In the genomic region with DNA sequence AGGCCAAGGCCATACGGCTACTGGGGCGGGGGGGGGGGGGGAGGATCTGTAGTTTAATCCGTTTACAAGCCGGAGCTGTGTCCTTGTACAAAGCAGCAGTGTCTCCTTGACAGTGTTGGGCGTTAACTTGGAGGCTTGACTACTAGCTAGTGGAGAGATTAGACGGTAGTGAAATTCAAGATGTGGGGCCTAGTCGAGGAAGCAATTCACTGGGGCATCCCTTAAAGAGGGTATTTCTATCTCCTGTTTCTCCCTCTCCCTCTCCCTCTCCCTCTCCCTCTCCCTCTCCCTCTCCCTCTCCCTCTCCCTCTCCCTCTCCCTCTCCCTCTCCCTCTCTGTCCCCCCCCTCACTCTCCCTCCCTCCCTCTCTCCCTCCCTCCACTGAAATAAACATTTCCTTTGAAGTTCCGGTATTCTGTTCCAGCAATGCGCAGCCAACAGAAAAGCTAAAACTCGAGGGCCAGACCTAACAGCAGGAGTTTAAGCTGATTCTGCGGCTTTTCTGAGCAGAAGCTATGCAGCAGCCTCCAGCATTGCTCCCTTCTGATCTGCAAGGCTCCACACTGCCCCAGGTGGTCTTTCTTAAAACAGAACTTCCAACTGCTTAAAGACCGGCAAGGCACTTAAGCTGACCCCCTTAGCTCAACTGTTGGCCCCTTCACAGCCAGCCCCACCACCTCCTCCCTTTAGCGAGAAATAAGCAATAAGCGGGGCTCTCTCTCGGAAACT, we compare ENCODE assay signal across 8 mouse cellular contexts. TPM values are rescaled to one million over a fixed set of nuclear protein-coding genes. Genes with fewer than 3 reads are reported as not detected.
A peak's percentile ranks its signal among the peaks of the same experiment; 100 is the strongest.
DNase-seq lines count a peak whose midpoint lies in the region; ATAC-seq and TF ChIP-seq lines count a peak whose summit lies in the region.

No protein-coding gene starts in this region.

- ATAC-seq in hematopoietic stem cell, adult 5-6 weeks (replicated peaks in 1 of 2; ENCODE audit: insufficient read depth in 1 of 2, low FRiP score in 2 of 2, low TSS enrichment in 1 of 2, low read depth in 1 of 2, poor library complexity in 2 of 2, severe bottlenecking in 2 of 2) = peak; percentile 55 to 78
- 0 out of 2 replicates have a peak, but pooled peaks have one; percentile 16 for ATAC-seq in midbrain, embryonic 12.5 days (ENCODE audit: low FRiP score, low read depth)

- DNase-seq in lung, adult 2 months = no peak
- DNase-seq in lung, adult 18-20 months = no peak
- DNase-seq in embryo, embryonic 11 days = peak; percentile 85
- DNase-seq in left cerebral cortex, postnatal 10 days (ENCODE audit: extremely low spot score in 1 of 2, low spot score in 2 of 2) = peak; percentile 50 to 66
- peak; percentile 42 for DNase-seq in thymus, postnatal 14 days
- no peak for DNase-seq in adrenal gland, adult 8-10 months

- H3K4me2 ChIP-seq in midbrain, embryonic 12.5 days (replicated peaks) = peak overlapping the region; percentile 34

- H3K9me3 ChIP-seq in midbrain, embryonic 12.5 days = no peaks in the 10 kb centered on the region

- TF ChIP-seq POLR2A in lung, adult 2 months (IDR thresholded peaks at IDR 0.05; ENCODE audit: borderline replicate concordance, extremely low read depth, low read depth, low read length) = no peak

- TF ChIP-seq CTCF in lung, adult 2 months (IDR thresholded peaks at IDR 0.05; ENCODE audit: insufficient read depth, low read length) = 0 out of 2 replicates have a peak, but pooled peaks have one; percentile 8

- 8% methylated on average over 15 of the region's 15 CpGs for WGBS in lung, adult 2 months
- 2% methylated on average over 15 of the region's 15 CpGs for WGBS in midbrain, embryonic 12.5 days

- H3K4me3 ChIP-seq in lung, adult 2 months (replicated peaks; ENCODE audit: extremely low read depth, low read depth, low read length) = no peak overlapping the region
- H3K4me3 ChIP-seq in midbrain, embryonic 12.5 days = no peak overlapping the region

- intact Hi-C loops in left cerebral cortex, postnatal 10 days (cut with DNase I) = loop anchor here (1.0 to 5.0 kb wide), 3 partner anchors 75 to 334 kb away; partner anchors contain the start of gene Cplx2

- H3K9ac ChIP-seq in midbrain, embryonic 12.5 days (replicated peaks) = no peak overlapping the region

- no peaks in the 10 kb centered on the region for H3K4me1 ChIP-seq in lung, adult 2 months (ENCODE audit: control insufficient read depth, insufficient read depth, low read length)
- H3K4me1 ChIP-seq in midbrain, embryonic 12.5 days = peaks cover 19% of the 10 kb centered on the region

- H3K27ac ChIP-seq in midbrain, embryonic 12.5 days (replicated peaks) = no peak overlapping the region

- H3K36me3 ChIP-seq in midbrain, embryonic 12.5 days = no peaks in the 10 kb centered on the region

- H3K27me3 ChIP-seq in midbrain, embryonic 12.5 days = peaks cover 20% of the 10 kb centered on the region

RNA-seq across cellular contexts. Expression of gene Thoc3, which starts 21.0 kb away (rescaled TPM):
- 27.8 and 35.6 TPM in 2 replicates for polyA plus RNA-seq in lung, adult 2 months (2012; rRNA removed)
- total RNA-seq in hematopoietic stem cell, adult 5-6 weeks (2017) = 29.4 and 56.5 TPM in 2 replicates
- 10 to 100 TPM; 41.3 to 41.4 TPM for total RNA-seq in left cerebral cortex, postnatal 10 days (2021)
- polyA plus RNA-seq in midbrain, embryonic 12.5 days (2016; fragmentation: Nextera tagmentation; extraction: Ambion mirVana) = 128 and 147 TPM in 2 replicates
- total RNA-seq in adrenal gland, adult 8-10 months (2022) = 10 to 100 TPM; 44.4 to 51.6 (median 48.7) TPM

RNA-seq across cellular contexts. Expression of gene Simc1, which starts 55.9 kb away (rescaled TPM):
- 4.8 and 5.7 TPM in 2 replicates for polyA plus RNA-seq in lung, adult 2 months (2012; rRNA removed)
- 11.4 and 13.7 TPM in 2 replicates for total RNA-seq in hematopoietic stem cell, adult 5-6 weeks (2017)
- total RNA-seq in left cerebral cortex, postnatal 10 days (2021) = 10 to 100 TPM; 17.4 to 19.9 TPM
- polyA plus RNA-seq in midbrain, embryonic 12.5 days (2016; fragmentation: Nextera tagmentation; extraction: Ambion mirVana) = 18.7 and 20.6 TPM in 2 replicates
- total RNA-seq in adrenal gland, adult 8-10 months (2022) = 10 to 100 TPM; 13.5 to 56.8 (median 26.1) TPM

Comparison
In these comparisons a context has a peak if more than half of its experiments do, and no peak if none do; other contexts are left out.
1. DNase-seq: peak in embryo, embryonic 11 days (single experiment), left cerebral cortex, postnatal 10 days (2 of 2) and thymus, postnatal 14 days (single experiment); none in lung, adult 2 months (single experiment), lung, adult 18-20 months (0 of 2) and adrenal gland, adult 8-10 months (single experiment).